Mouse (Mus musculus) liver, embryonic 14.5 days (tissue): ENCODE results near the gene Atp5d.

Experiments used
- CTCF ChIP-seq: IDR thresholded peaks from 2 replicates; pipeline ENCODE4 v1.5.1; 2016; ENCODE audit warnings: antibody characterized with exemption, low read depth, control low read depth
- EP300 ChIP-seq: IDR thresholded peaks from 2 replicates; pipeline ENCODE4 v1.6.1; 2016; ENCODE audit warnings: antibody characterized with exemption, low read depth

GRCm38 (mm10) chr10:80145896-80146295 lies 7.5 kb downstream of the Atp5d start:
- TF ChIP-seq EP300 = no peak
- TF ChIP-seq CTCF = no peak
